30 mouse cellular contexts compared by ENCODE assay signal in genomic region chr19:18743946-18744345, GRCm38 (mm10). TPM values are rescaled to one million over a fixed set of nuclear protein-coding genes. Genes with fewer than 3 reads are reported as not detected.
A peak's percentile ranks its signal among the peaks of the same experiment; 100 is the strongest.
DNase-seq lines count a peak whose midpoint lies in the region; ATAC-seq and TF ChIP-seq lines count a peak whose summit lies in the region.
"Had no signal": no experiment of that assay in that cellular context is flagged by ENCODE, and none has a peak within 500 bp of the region (broad histone marks: within the 10 kb centered on the region; RNA-seq: fewer than 3 reads in every experiment).

No protein-coding gene starts in this region.

- no peaks in the 10 kb centered on the region for H3K79me3 ChIP-seq in C2C12 (ENCODE audit: low read depth)

- peak; percentile 85 for ATAC-seq in granulocyte monocyte progenitor cell, adult 5-6 weeks (replicated peaks; ENCODE audit: poor library complexity, severe bottlenecking)
- ATAC-seq: activated CD4-positive, CD25-positive, alpha-beta regulatory T cell, adult 4 months; forebrain, embryonic 13.5 days had no signal

- H3K4me3 ChIP-seq in C2C12 (ENCODE audit: insufficient read depth, poor library complexity, severe bottlenecking) = no peak overlapping the region
- H3K4me3 ChIP-seq: embryonic facial prominence, embryonic 10.5 days; embryonic facial prominence, embryonic 15.5 days; forebrain, embryonic 13.5 days; heart, adult 2 months; hindbrain, embryonic 10.5 days; hindbrain, embryonic 15.5 days; kidney, embryonic 15.5 days; liver, embryonic 15.5 days; neural tube, embryonic 15.5 days had no signal

- H3K36me3 ChIP-seq in C2C12 (ENCODE audit: control insufficient read depth, insufficient read depth) = no peaks in the 10 kb centered on the region
- H3K36me3 ChIP-seq: embryonic facial prominence, embryonic 10.5 days; embryonic facial prominence, embryonic 15.5 days; hindbrain, embryonic 10.5 days; hindbrain, embryonic 15.5 days; kidney, embryonic 15.5 days; liver, embryonic 15.5 days; neural tube, embryonic 15.5 days had no signal

- TF ChIP-seq CTCF in C2C12 (IDR thresholded peaks at IDR 0.05; ENCODE audit: control insufficient read depth, insufficient read depth, insufficient read length) = no peak

- DNase-seq in adrenal gland, postnatal 14 days = peak; percentile 6
- no peak for DNase-seq in adrenal gland, postnatal 25 days
- peak; percentile 71 for DNase-seq in lung, postnatal 36 days
- DNase-seq in kidney, postnatal 36 days = no peak
- DNase-seq in heart, adult 8-10 months (ENCODE audit: low spot score) = no peak
- no peak for DNase-seq in right cerebral cortex, postnatal 36 days (ENCODE audit: low spot score in 2 of 2)
- DNase-seq: cerebellum, adult 8-10 months; cerebellum, postnatal 25 days; gastrocnemius, postnatal 25 days; heart, adult 2 months; heart, postnatal 14 days; kidney, adult 18-20 months; kidney, postnatal 25 days; layer of hippocampus, postnatal 36 days; liver; midbrain, embryonic 14.5 days; thymus, postnatal 4 days had no signal

- no peaks in the 10 kb centered on the region for H3K27me3 ChIP-seq in C2C12 (ENCODE audit: control insufficient read depth, insufficient read depth, insufficient read length)
- H3K27me3 ChIP-seq: embryonic facial prominence, embryonic 15.5 days; forebrain, embryonic 13.5 days; kidney, embryonic 15.5 days; neural tube, embryonic 15.5 days had no signal

- H3K79me2 ChIP-seq in C2C12 (ENCODE audit: control insufficient read depth, insufficient read depth) = no peaks in the 10 kb centered on the region

- H3ac ChIP-seq in C2C12 (ENCODE audit: control insufficient read depth, insufficient read length, low read depth) = no peak overlapping the region

TF ChIP-seq in C2C12, 6 proteins besides CTCF, POLR2A, EP300 and RAD21:
- peak; percentile 56 for TF ChIP-seq CEBPB (IDR thresholded peaks at IDR 0.05; ENCODE audit: low read depth)
- TF ChIP-seq USF1 (IDR thresholded peaks at IDR 0.05; ENCODE audit: low read depth) = no peak

RNA-seq across cellular contexts. Expression of gene Trpm6, which starts 5.8 kb away (rescaled TPM):
- 0.19 and 0.30 TPM in 2 replicates for total RNA-seq in adrenal gland, postnatal 14 days (2021)
- not detected in 2 replicates for total RNA-seq in adrenal gland, postnatal 25 days (2021)
- 0.06 TPM for polyA plus RNA-seq in C2C12 (2012; fragmentation: generic; extraction: Trizol)
- 0.09 TPM in 1 of 2 replicates, not detected in the other for total RNA-seq in granulocyte monocyte progenitor cell, adult 5-6 weeks (2014; fragmentation: Nextera tagmentation)
- 0.34 TPM in 1 of 2 replicates, not detected in the other for total RNA-seq in granulocyte monocyte progenitor cell, adult 5-6 weeks (2017)
- under 1 TPM; 0.05 to 0.22 (median 0.07) TPM for total RNA-seq in heart, adult 8-10 months (2022)
- total RNA-seq: monocyte, adult 5-6 weeks had no signal
- polyA plus RNA-seq: macrophage had no signal

RNA-seq across cellular contexts. Expression of gene D030056L22Rik, which starts 31.0 kb away (rescaled TPM):
- total RNA-seq in adrenal gland, postnatal 14 days (2021) = 11.0 and 13.9 TPM in 2 replicates
- 11.8 and 13.2 TPM in 2 replicates for total RNA-seq in adrenal gland, postnatal 25 days (2021)
- polyA plus RNA-seq in C2C12 (2012; fragmentation: generic; extraction: Trizol) = 19.9 TPM
- 15.9 and 28.7 TPM in 2 replicates for total RNA-seq in granulocyte monocyte progenitor cell, adult 5-6 weeks (2014; fragmentation: Nextera tagmentation)
- total RNA-seq in granulocyte monocyte progenitor cell, adult 5-6 weeks (2017) = 18.8 and 20.1 TPM in 2 replicates
- total RNA-seq in heart, adult 8-10 months (2022) = 10 to 100 TPM in 3 of 4 experiments, 1 to 10 TPM in 1; 8.9 to 12.1 (median 11.4) TPM

Comparison
In these comparisons a context has a peak if more than half of its experiments do, and no peak if none do; other contexts are left out.
1. DNase-seq: peak in adrenal gland, postnatal 14 days (single experiment) and lung, postnatal 36 days (single experiment); none in adrenal gland, postnatal 25 days (single experiment), kidney, postnatal 36 days (0 of 2), heart, adult 8-10 months (single experiment) and right cerebral cortex, postnatal 36 days (0 of 2).